ENCODE assay signal across 10 mouse cellular contexts in genomic region chr10:8227705-8228374, GRCm38 (mm10).
DNase-seq lines count a peak whose midpoint lies in the region.
"Had no signal": no experiment of that assay in that cellular context is flagged by ENCODE, and none has a peak within 500 bp of the region (broad histone marks: within the 10 kb centered on the region; RNA-seq: fewer than 3 reads in every experiment).

No protein-coding gene starts in this region.

- DNase-seq in frontal cortex, adult 2 months (ENCODE audit: extremely low spot score in 1 of 2, low spot score in 1 of 2), result peak; percentile 35 to 62
- no peak for DNase-seq in frontal cortex, postnatal 14 days (ENCODE audit: low spot score in 2 of 2)
- peak; percentile 32 for DNase-seq in lung, postnatal 10 days
- DNase-seq in lung, postnatal 14 days, result no peak
- peak; percentile 37 to 68 for DNase-seq in frontal cortex, postnatal 36 days (ENCODE audit: low spot score in 2 of 2)
- DNase-seq in right cerebral cortex, postnatal 36 days (ENCODE audit: low spot score in 2 of 2), result peak; percentile 11 to 18
- no peak for DNase-seq in urinary bladder, postnatal 36 days (ENCODE audit: low spot score in 2 of 2)
- DNase-seq in thymus, postnatal 10 days (ENCODE audit: low spot score in 2 of 2), result no peak
- DNase-seq: heart, postnatal 36 days; liver, embryonic 13.5 days had no signal

Comparison
In these comparisons a context has a peak if more than half of its experiments do, and no peak if none do; other contexts are left out.
1. DNase-seq: peak in frontal cortex, adult 2 months (2 of 2), lung, postnatal 10 days (single experiment), frontal cortex, postnatal 36 days (2 of 2) and right cerebral cortex, postnatal 36 days (2 of 2); none in frontal cortex, postnatal 14 days (0 of 2), lung, postnatal 14 days (single experiment), urinary bladder, postnatal 36 days (0 of 2) and thymus, postnatal 10 days (0 of 2).